Mouse (Mus musculus): ENCODE data around the gene Tmtc2. TPM values are rescaled to one million over a fixed set of nuclear protein-coding genes. Genes with fewer than 3 reads are reported as not detected.

Tmtc2 gene
- polyA plus RNA-seq (2012; rRNA removed): 10.0 and 11.5 TPM in 2 replicates

DNA sequence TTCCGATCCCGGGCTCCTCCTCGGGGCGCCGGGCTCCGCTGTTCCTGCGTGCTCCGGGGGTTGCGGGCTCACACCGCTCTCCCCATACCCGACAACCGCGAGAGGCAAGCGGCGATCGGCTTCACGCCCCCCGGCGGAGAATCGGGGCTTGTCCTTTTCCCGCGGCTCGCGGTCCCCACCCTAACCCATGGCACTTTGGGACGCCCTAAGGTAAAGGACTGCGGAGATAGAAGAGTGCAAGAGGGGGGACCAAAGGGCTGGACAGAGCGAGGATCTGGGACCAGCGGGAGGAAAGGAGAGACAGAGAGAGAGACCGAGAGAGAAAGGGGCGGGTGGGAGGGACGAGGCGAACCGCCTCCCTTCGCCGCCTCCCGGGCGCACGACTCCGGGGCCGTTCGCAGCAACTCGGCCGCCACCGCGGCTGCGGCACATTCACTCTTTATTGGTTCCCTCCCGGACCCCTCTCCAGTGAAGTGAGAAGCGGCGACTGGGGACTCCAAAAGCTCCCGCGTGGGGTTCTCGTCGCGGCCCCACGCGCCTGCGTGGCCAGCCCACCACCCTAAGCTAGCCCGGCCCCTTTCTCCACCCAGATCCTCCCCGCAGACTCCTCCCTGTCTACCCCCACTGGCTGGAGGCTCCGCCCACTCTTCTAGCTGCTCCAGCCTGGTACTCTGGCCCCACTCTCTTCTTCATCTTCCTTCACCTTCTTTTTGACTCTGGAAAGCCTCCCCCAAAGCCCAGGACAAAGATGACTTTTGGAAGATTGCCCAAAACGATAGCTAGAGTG is at the start of gene Tmtc2:
Gene Tmtc2, minus strand, starts transcription at position 544 of the 787 bp plus-strand sequence.

Data from central nervous system, embryonic 14 days (tissue).